Comparison of ENCODE assay signal across 25 mouse cellular contexts in the genomic region with DNA sequence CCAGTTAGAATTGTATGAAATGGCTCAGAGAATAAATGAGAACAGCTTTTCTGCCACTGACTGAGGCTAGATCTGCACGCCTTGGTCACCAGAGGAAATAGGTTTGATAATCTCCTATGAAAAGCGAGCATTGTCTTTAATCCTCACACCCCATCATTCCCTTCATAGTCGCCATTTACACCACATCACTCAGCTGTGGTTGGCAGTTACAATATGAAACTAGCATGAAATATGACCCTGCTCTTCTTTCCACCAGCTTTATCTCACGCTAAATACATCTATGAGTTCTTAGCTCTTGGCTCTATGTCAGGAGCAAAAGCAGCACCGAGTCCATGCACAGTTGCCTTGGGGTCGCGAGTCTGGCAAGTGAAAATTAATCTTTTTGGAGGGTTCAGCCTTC. TPM values are rescaled to one million over a fixed set of nuclear protein-coding genes. Genes with fewer than 3 reads are reported as not detected.
DNase-seq lines count a peak whose midpoint lies in the region; ATAC-seq and TF ChIP-seq lines count a peak whose summit lies in the region.
"Had no signal": no experiment of that assay in that cellular context is flagged by ENCODE, and none has a peak within 500 bp of the region (broad histone marks: within the 10 kb centered on the region; RNA-seq: fewer than 3 reads in every experiment).

No protein-coding gene starts in this region.

- ATAC-seq in embryonic facial prominence, embryonic 14.5 days (ENCODE audit: low read depth): peak; percentile 78
- ATAC-seq in limb, embryonic 11.5 days (ENCODE audit: insufficient number of reproducible peaks, low FRiP score, low TSS enrichment, low read depth): no peak
- ATAC-seq in lung, embryonic 15.5 days (ENCODE audit: borderline replicate concordance, extremely low read depth, low FRiP score, low TSS enrichment): peak; percentile 81
- ATAC-seq in limb, embryonic 14.5 days (ENCODE audit: low FRiP score, low read depth): no peak; the same call in 1 of the 2 replicates
- ATAC-seq in intestine, embryonic 15.5 days: no peak
- ATAC-seq: activated CD4-positive, CD25-positive, alpha-beta regulatory T cell, adult 4 months; CD4-positive, CD25-positive, alpha-beta regulatory T cell, adult 4 months; forebrain, embryonic 13.5 days; forebrain, embryonic 15.5 days; Patski had no signal

- H3K27me3 ChIP-seq in embryonic facial prominence, embryonic 14.5 days (replicated peaks; ENCODE audit: control insufficient read depth, insufficient read depth, low read length): no peaks in the 10 kb centered on the region
- H3K27me3 ChIP-seq in embryonic facial prominence, embryonic 10.5 days (replicated peaks; ENCODE audit: low read depth, poor library complexity, severe bottlenecking): no peaks in the 10 kb centered on the region
- H3K27me3 ChIP-seq in limb, embryonic 11.5 days (ENCODE audit: control insufficient read depth, insufficient read depth, low read length): no peaks in the 10 kb centered on the region
- H3K27me3 ChIP-seq in limb, embryonic 10.5 days (ENCODE audit: low read depth, poor library complexity, severe bottlenecking): no peaks in the 10 kb centered on the region
- no peaks in the 10 kb centered on the region for H3K27me3 ChIP-seq in lung, embryonic 15.5 days
- no peaks in the 10 kb centered on the region for H3K27me3 ChIP-seq in limb, embryonic 14.5 days (ENCODE audit: control insufficient read depth, insufficient read depth, low read length)
- no peaks in the 10 kb centered on the region for H3K27me3 ChIP-seq in intestine, embryonic 15.5 days (replicated peaks)
- H3K27me3 ChIP-seq: CH12.LX; embryonic facial prominence, embryonic 13.5 days; forebrain, embryonic 13.5 days; forebrain, embryonic 15.5 days had no signal

- peak; percentile 68 for DNase-seq in embryonic facial prominence, embryonic 14.5 days (ENCODE audit: low spot score)
- no peak for DNase-seq in embryonic facial prominence, embryonic 10.5 days (ENCODE audit: low spot score)
- DNase-seq in limb, embryonic 11.5 days (ENCODE audit: low spot score): peak; percentile 13
- DNase-seq in limb, embryonic 10.5 days (ENCODE audit: low spot score): no peak
- no peak for DNase-seq in lung, postnatal 14 days
- peak; percentile 12 for DNase-seq in limb, embryonic 14.5 days (ENCODE audit: low spot score)
- DNase-seq: adrenal gland, adult 8-10 months; adrenal gland, postnatal 14 days; adrenal gland, postnatal 36 days; B cell, adult 2 months; cerebellum, adult 11-12 months; cerebellum, adult 2 months; cerebellum, adult 9-10 months; cerebellum, postnatal 10 days; cerebellum, postnatal 25 days had no signal

- no peak overlapping the region for H3K4me2 ChIP-seq in embryonic facial prominence, embryonic 14.5 days (ENCODE audit: low read depth, low read length)
- no peak overlapping the region for H3K4me2 ChIP-seq in limb, embryonic 11.5 days (ENCODE audit: low read depth, severe bottlenecking)
- no peak overlapping the region for H3K4me2 ChIP-seq in lung, embryonic 15.5 days
- no peak overlapping the region for H3K4me2 ChIP-seq in limb, embryonic 14.5 days (replicated peaks; ENCODE audit: low read depth, low read length, severe bottlenecking)
- H3K4me2 ChIP-seq in intestine, embryonic 15.5 days (replicated peaks): no peak overlapping the region
- H3K4me2 ChIP-seq: embryonic facial prominence, embryonic 13.5 days; forebrain, embryonic 13.5 days; forebrain, embryonic 15.5 days had no signal

- H3K9ac ChIP-seq in embryonic facial prominence, embryonic 14.5 days (ENCODE audit: low read depth, low read length): no peak overlapping the region
- H3K9ac ChIP-seq in limb, embryonic 11.5 days (ENCODE audit: low read length): no peak overlapping the region
- H3K9ac ChIP-seq in lung, embryonic 15.5 days: no peak overlapping the region
- no peak overlapping the region for H3K9ac ChIP-seq in limb, embryonic 14.5 days (ENCODE audit: low read depth, low read length, severe bottlenecking)
- H3K9ac ChIP-seq in intestine, embryonic 15.5 days: no peak overlapping the region
- H3K9ac ChIP-seq: embryonic facial prominence, embryonic 13.5 days; forebrain, embryonic 13.5 days; forebrain, embryonic 15.5 days had no signal

- H3K4me1 ChIP-seq in embryonic facial prominence, embryonic 14.5 days (ENCODE audit: control insufficient read depth, insufficient read depth, low read length): no peaks in the 10 kb centered on the region
- H3K4me1 ChIP-seq in embryonic facial prominence, embryonic 10.5 days: no peaks in the 10 kb centered on the region
- H3K4me1 ChIP-seq in limb, embryonic 11.5 days (ENCODE audit: control insufficient read depth, insufficient read depth, low read length): no peaks in the 10 kb centered on the region
- no peaks in the 10 kb centered on the region; the same call in 1 of the 2 replicates for H3K4me1 ChIP-seq in limb, embryonic 10.5 days
- H3K4me1 ChIP-seq in lung, embryonic 15.5 days: peaks cover 2% of the 10 kb centered on the region; the same call in 1 of the 2 replicates
- no peaks in the 10 kb centered on the region for H3K4me1 ChIP-seq in limb, embryonic 14.5 days (ENCODE audit: control insufficient read depth, insufficient read depth, low read length)
- H3K4me1 ChIP-seq in intestine, embryonic 15.5 days (replicated peaks): no peaks in the 10 kb centered on the region
- H3K4me1 ChIP-seq: embryonic facial prominence, embryonic 13.5 days; forebrain, embryonic 13.5 days; forebrain, embryonic 15.5 days had no signal

- H3K4me3 ChIP-seq in embryonic facial prominence, embryonic 14.5 days (ENCODE audit: low read depth, low read length): no peak overlapping the region
- no peak overlapping the region for H3K4me3 ChIP-seq in embryonic facial prominence, embryonic 10.5 days
- no peak overlapping the region for H3K4me3 ChIP-seq in limb, embryonic 11.5 days (ENCODE audit: low read depth, low read length)
- H3K4me3 ChIP-seq in limb, embryonic 10.5 days: no peak overlapping the region
- no peak overlapping the region for H3K4me3 ChIP-seq in lung, embryonic 15.5 days
- no peak overlapping the region for H3K4me3 ChIP-seq in limb, embryonic 14.5 days (replicated peaks; ENCODE audit: low read length)
- no peak overlapping the region for H3K4me3 ChIP-seq in intestine, embryonic 15.5 days (replicated peaks)
- H3K4me3 ChIP-seq: embryonic facial prominence, embryonic 13.5 days; forebrain, embryonic 13.5 days; forebrain, embryonic 15.5 days had no signal

- no peak overlapping the region; the same call in 1 of the 2 replicates for H3K27ac ChIP-seq in embryonic facial prominence, embryonic 14.5 days (replicated peaks; ENCODE audit: low read depth, low read length)
- H3K27ac ChIP-seq in embryonic facial prominence, embryonic 10.5 days (replicated peaks): no peak overlapping the region
- H3K27ac ChIP-seq in limb, embryonic 11.5 days (replicated peaks; ENCODE audit: low read depth, low read length): no peak overlapping the region
- no peak overlapping the region for H3K27ac ChIP-seq in limb, embryonic 10.5 days
- no peak overlapping the region for H3K27ac ChIP-seq in lung, embryonic 15.5 days
- no peak overlapping the region for H3K27ac ChIP-seq in limb, embryonic 14.5 days (replicated peaks; ENCODE audit: low read depth, low read length)
- H3K27ac ChIP-seq in intestine, embryonic 15.5 days: no peak overlapping the region
- H3K27ac ChIP-seq: embryonic facial prominence, embryonic 13.5 days; forebrain, embryonic 13.5 days; forebrain, embryonic 15.5 days had no signal

- H3K36me3 ChIP-seq in embryonic facial prominence, embryonic 14.5 days (ENCODE audit: control insufficient read depth, insufficient read depth, low read length): 0 out of 2 replicates have a peak, but pooled peaks cover 7% of the 10 kb centered on the region
- peaks cover 28% of the 10 kb centered on the region for H3K36me3 ChIP-seq in embryonic facial prominence, embryonic 10.5 days (replicated peaks)
- H3K36me3 ChIP-seq in limb, embryonic 11.5 days (ENCODE audit: control insufficient read depth, insufficient read depth, low read length): 0 out of 2 replicates have a peak, but pooled peaks cover 2% of the 10 kb centered on the region
- peaks cover 24% of the 10 kb centered on the region for H3K36me3 ChIP-seq in limb, embryonic 10.5 days
- H3K36me3 ChIP-seq in lung, embryonic 15.5 days: no peaks in the 10 kb centered on the region
- H3K36me3 ChIP-seq in limb, embryonic 14.5 days (ENCODE audit: control insufficient read depth, insufficient read depth, low read length): peaks cover 5% of the 10 kb centered on the region; the same call in 1 of the 2 replicates
- no peaks in the 10 kb centered on the region for H3K36me3 ChIP-seq in intestine, embryonic 15.5 days
- H3K36me3 ChIP-seq: G1E had no signal

- 61% methylated on average over 7 of the region's 7 CpGs for WGBS in embryonic facial prominence, embryonic 14.5 days
- WGBS in embryonic facial prominence, embryonic 10.5 days: 87% methylated on average over 7 of the region's 7 CpGs
- WGBS in limb, embryonic 11.5 days: 77% methylated on average over 7 of the region's 7 CpGs
- 72% methylated on average over 7 of the region's 7 CpGs for WGBS in limb, embryonic 10.5 days
- WGBS in lung, embryonic 15.5 days: 35% methylated on average over 7 of the region's 7 CpGs
- WGBS in limb, embryonic 14.5 days: 62% methylated on average over 7 of the region's 7 CpGs
- 81% methylated on average over 7 of the region's 7 CpGs for WGBS in intestine, embryonic 15.5 days

- no peak for TF ChIP-seq POLR2A in limb, embryonic 14.5 days (IDR thresholded peaks at IDR 0.05; ENCODE audit: borderline replicate concordance, extremely low read depth, insufficient read depth, insufficient read length)

- no peaks in the 10 kb centered on the region for H3K9me3 ChIP-seq in embryonic facial prominence, embryonic 14.5 days (ENCODE audit: control insufficient read depth, low read length)
- H3K9me3 ChIP-seq in embryonic facial prominence, embryonic 10.5 days: no peaks in the 10 kb centered on the region
- no peaks in the 10 kb centered on the region for H3K9me3 ChIP-seq in limb, embryonic 11.5 days (ENCODE audit: control insufficient read depth, low read length)
- H3K9me3 ChIP-seq in limb, embryonic 10.5 days (replicated peaks): no peaks in the 10 kb centered on the region
- H3K9me3 ChIP-seq in lung, embryonic 15.5 days: no peaks in the 10 kb centered on the region
- no peaks in the 10 kb centered on the region for H3K9me3 ChIP-seq in limb, embryonic 14.5 days (ENCODE audit: control insufficient read depth, low read length)
- H3K9me3 ChIP-seq in intestine, embryonic 15.5 days: no peaks in the 10 kb centered on the region
- H3K9me3 ChIP-seq: embryonic facial prominence, embryonic 13.5 days; forebrain, embryonic 13.5 days; forebrain, embryonic 15.5 days; G1E had no signal

RNA-seq across cellular contexts. Expression of a gene that starts 43.1 kb away (rescaled TPM):
- 67.1 and 69.8 TPM in 2 replicates for polyA plus RNA-seq in embryonic facial prominence, embryonic 14.5 days (2014; fragmentation: Nextera tagmentation; extraction: Ambion mirVana)
- 43.8 and 45.1 TPM in 2 replicates for polyA plus RNA-seq in embryonic facial prominence, embryonic 10.5 days (2016; fragmentation: Nextera tagmentation; extraction: Ambion mirVana)
- 49.3 and 53.4 TPM in 2 replicates for polyA plus RNA-seq in limb, embryonic 11.5 days (2014; fragmentation: Nextera tagmentation; extraction: Ambion mirVana)
- 38.5 and 52.3 TPM in 2 replicates for polyA plus RNA-seq in limb, embryonic 10.5 days (2016; fragmentation: Nextera tagmentation; extraction: Ambion mirVana)
- polyA plus RNA-seq in lung, embryonic 15.5 days (2015; fragmentation: Nextera tagmentation; extraction: Ambion mirVana): 67.8 and 74.8 TPM in 2 replicates
- 54.8 and 62.0 TPM in 2 replicates for polyA plus RNA-seq in limb, embryonic 14.5 days (2012; rRNA removed)
- polyA plus RNA-seq in limb, embryonic 14.5 days (2014; fragmentation: Nextera tagmentation; extraction: Ambion mirVana): 63.6 and 66.1 TPM in 2 replicates
- polyA plus RNA-seq in intestine, embryonic 15.5 days (2015; fragmentation: Nextera tagmentation; extraction: Ambion mirVana): 45.6 and 47.5 TPM in 2 replicates
- polyA plus RNA-seq: G1E had no signal

RNA-seq across cellular contexts. Expression of a gene that starts 43.2 kb away (rescaled TPM):
- polyA plus RNA-seq in embryonic facial prominence, embryonic 14.5 days (2014; fragmentation: Nextera tagmentation; extraction: Ambion mirVana): 21.2 and 22.3 TPM in 2 replicates
- 15.7 and 18.1 TPM in 2 replicates for polyA plus RNA-seq in embryonic facial prominence, embryonic 10.5 days (2016; fragmentation: Nextera tagmentation; extraction: Ambion mirVana)
- polyA plus RNA-seq in limb, embryonic 11.5 days (2014; fragmentation: Nextera tagmentation; extraction: Ambion mirVana): 38.9 and 40.0 TPM in 2 replicates
- polyA plus RNA-seq in limb, embryonic 10.5 days (2016; fragmentation: Nextera tagmentation; extraction: Ambion mirVana): 32.7 and 33.5 TPM in 2 replicates
- polyA plus RNA-seq in lung, embryonic 15.5 days (2015; fragmentation: Nextera tagmentation; extraction: Ambion mirVana): 2.2 and 2.3 TPM in 2 replicates
- polyA plus RNA-seq in limb, embryonic 14.5 days (2012; rRNA removed): 138 and 171 TPM in 2 replicates
- polyA plus RNA-seq in limb, embryonic 14.5 days (2014; fragmentation: Nextera tagmentation; extraction: Ambion mirVana): 12.7 and 13.8 TPM in 2 replicates
- polyA plus RNA-seq in intestine, embryonic 15.5 days (2015; fragmentation: Nextera tagmentation; extraction: Ambion mirVana): 2.8 and 3.2 TPM in 2 replicates
- polyA plus RNA-seq: CD4-positive, CD25-positive, alpha-beta regulatory T cell, adult 4 months; G1E had no signal

Comparison
In these comparisons a context has a peak if more than half of its experiments do, and no peak if none do; other contexts are left out.
1. DNase-seq: peak in embryonic facial prominence, embryonic 14.5 days (single experiment), limb, embryonic 11.5 days (single experiment) and limb, embryonic 14.5 days (single experiment); none in embryonic facial prominence, embryonic 10.5 days (single experiment), limb, embryonic 10.5 days (single experiment) and lung, postnatal 14 days (single experiment).
2. ATAC-seq: peak in embryonic facial prominence, embryonic 14.5 days (single experiment) and lung, embryonic 15.5 days (single experiment); none in limb, embryonic 11.5 days (single experiment), limb, embryonic 14.5 days (single experiment) and intestine, embryonic 15.5 days (single experiment).